Comparison of ENCODE assay signal across 7 mouse cellular contexts in the genomic region with DNA sequence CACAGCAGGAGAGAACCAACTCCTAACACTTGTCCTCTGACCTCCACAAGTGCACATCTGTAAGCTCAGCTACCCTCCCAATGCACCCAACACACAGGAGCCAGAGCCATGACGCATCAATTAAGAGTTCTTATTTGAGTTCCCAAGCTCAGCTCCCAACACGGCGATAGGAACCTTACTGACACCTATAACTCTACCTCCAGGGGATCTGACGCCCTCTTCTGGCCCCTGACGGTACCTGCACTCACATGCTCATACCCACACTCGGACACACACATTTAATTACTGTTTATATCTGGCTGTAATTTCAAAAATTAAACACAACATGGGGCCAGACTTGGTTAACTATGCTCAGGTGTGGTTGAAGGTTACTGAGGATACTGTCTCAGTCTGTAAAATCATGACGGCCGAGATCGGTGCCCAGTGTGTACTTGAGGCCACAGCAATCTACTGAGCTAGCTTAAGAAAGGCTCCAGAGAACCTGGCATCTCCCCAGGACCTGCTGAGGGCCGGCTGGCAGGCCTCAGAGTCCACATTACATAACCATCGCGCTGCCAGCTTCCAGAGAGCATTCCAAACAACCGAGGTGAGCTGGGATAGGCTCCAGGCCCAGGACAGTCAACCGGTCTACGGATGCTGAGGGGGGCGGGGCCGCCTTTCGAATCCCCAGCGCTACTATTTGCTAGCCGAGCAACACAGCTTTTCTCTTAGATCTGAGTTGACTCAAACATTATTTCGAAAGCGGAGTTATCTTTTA.
DNase-seq lines count a peak whose midpoint lies in the region; ATAC-seq and TF ChIP-seq lines count a peak whose summit lies in the region.

No protein-coding gene starts in this region.

- TF ChIP-seq RAD21 in MEL (IDR thresholded peaks at IDR 0.05; ENCODE audit: low read depth, low read length), result no peak; the same call in 1 of the 2 replicates

- no peaks in the 10 kb centered on the region for H3K9me3 ChIP-seq in MEL (replicated peaks; ENCODE audit: insufficient read depth, low read length)
- no peaks in the 10 kb centered on the region for H3K9me3 ChIP-seq in kidney, postnatal 0 days (replicated peaks; ENCODE audit: low read length)
- H3K9me3 ChIP-seq in lung, embryonic 15.5 days, result no peaks in the 10 kb centered on the region

- peak; percentile 21 to 42 (median 25); a peak in 4 of 6 replicates for TF ChIP-seq CTCF in MEL (IDR thresholded peaks at IDR 0.05 in 2 of 3, conservative IDR thresholded peaks at IDR 0.05 in 1 of 3; ENCODE audit: control insufficient read depth in 1 of 3, insufficient read depth in 1 of 3, low read depth in 2 of 3, low read length in 3 of 3, poor library complexity in 1 of 3, severe bottlenecking in 1 of 3)
- TF ChIP-seq CTCF in kidney, postnatal 0 days (IDR thresholded peaks at IDR 0.05; ENCODE audit: low read depth), result no peak; the same call in 1 of the 2 replicates

- WGBS in kidney, postnatal 0 days, result 82% methylated on average over 22 of the region's 22 CpGs
- 72% methylated on average over 22 of the region's 22 CpGs for WGBS in lung, embryonic 15.5 days

- no peak overlapping the region for H3K27ac ChIP-seq in MEL (ENCODE audit: control insufficient read depth, low read depth, low read length)
- peak overlapping the region; percentile 75 for H3K27ac ChIP-seq in kidney, postnatal 0 days
- H3K27ac ChIP-seq in lung, embryonic 15.5 days, result peak overlapping the region; percentile 64; the same call in 1 of the 2 replicates

- H3K4me3 ChIP-seq in MEL (ENCODE audit: control insufficient read depth in 1 of 2, insufficient read depth in 1 of 2, low read depth in 2 of 2, low read length in 2 of 2), result no peak overlapping the region
- H3K4me3 ChIP-seq in kidney, postnatal 0 days (replicated peaks; ENCODE audit: low read depth, low read length), result no peak overlapping the region
- no peak overlapping the region for H3K4me3 ChIP-seq in lung, embryonic 15.5 days

- no peak for TF ChIP-seq EP300 in MEL (IDR thresholded peaks at IDR 0.05; ENCODE audit: low read depth in 1 of 2, low read length in 2 of 2)

- 0 out of 2 replicates have a peak, but pooled peaks have one; percentile 4 for ATAC-seq in kidney, postnatal 0 days (replicated peaks; ENCODE audit: low FRiP score, low read depth)
- no peak for ATAC-seq in lung, embryonic 15.5 days (ENCODE audit: borderline replicate concordance, extremely low read depth, low FRiP score, low TSS enrichment)

- no peak overlapping the region for H3K4me2 ChIP-seq in kidney, postnatal 0 days (ENCODE audit: low read length)
- H3K4me2 ChIP-seq in lung, embryonic 15.5 days, result no peak overlapping the region

- no peak overlapping the region for H3K9ac ChIP-seq in MEL (ENCODE audit: control insufficient read depth, low read depth, low read length, poor library complexity, severe bottlenecking)
- H3K9ac ChIP-seq in kidney, postnatal 0 days (ENCODE audit: low read depth, low read length), result no peak overlapping the region
- no peak overlapping the region for H3K9ac ChIP-seq in lung, embryonic 15.5 days

- peak; percentile 18 for DNase-seq in 3T3-L1 (ENCODE audit: low read depth, low spot score)
- no peak for DNase-seq in MEL (ENCODE audit: low read depth, low spot score)
- DNase-seq in fat pad, adult 2 months (ENCODE audit: extremely low read depth, low read depth, low spot score), result peak; percentile 37
- DNase-seq in kidney, postnatal 0 days (ENCODE audit: low spot score), result no peak
- DNase-seq in retina, embryonic 14.5 days (ENCODE audit: low spot score), result no peak
- no peak for DNase-seq in thymus, postnatal 4 days

- no peaks in the 10 kb centered on the region for H3K36me3 ChIP-seq in MEL (ENCODE audit: control insufficient read depth in 1 of 2, insufficient read depth in 2 of 2, low read length in 2 of 2)
- no peaks in the 10 kb centered on the region for H3K36me3 ChIP-seq in kidney, postnatal 0 days (ENCODE audit: insufficient read depth, low read length)
- no peaks in the 10 kb centered on the region for H3K36me3 ChIP-seq in lung, embryonic 15.5 days

- H3K79me2 ChIP-seq in MEL (ENCODE audit: control insufficient read depth, insufficient read depth, low read length, poor library complexity), result peaks cover 4% of the 10 kb centered on the region

- no peaks in the 10 kb centered on the region for H3K27me3 ChIP-seq in MEL (ENCODE audit: control insufficient read depth in 1 of 2, insufficient read depth in 2 of 2, low read length in 2 of 2)
- H3K27me3 ChIP-seq in kidney, postnatal 0 days (ENCODE audit: insufficient read depth, low read length), result no peaks in the 10 kb centered on the region
- H3K27me3 ChIP-seq in lung, embryonic 15.5 days, result no peaks in the 10 kb centered on the region

- H3K4me1 ChIP-seq in MEL (ENCODE audit: control insufficient read depth in 1 of 2, insufficient read depth in 2 of 2, low read length in 2 of 2), result no peaks in the 10 kb centered on the region
- peaks cover 10% of the 10 kb centered on the region for H3K4me1 ChIP-seq in kidney, postnatal 0 days (replicated peaks; ENCODE audit: insufficient read depth, low read length)
- peaks cover 29% of the 10 kb centered on the region for H3K4me1 ChIP-seq in lung, embryonic 15.5 days

- TF ChIP-seq POLR2A in MEL (IDR thresholded peaks at IDR 0.05; ENCODE audit: control insufficient read depth in 1 of 2, insufficient read depth in 1 of 2, low read depth in 1 of 2, low read length in 2 of 2, poor library complexity in 1 of 2), result no peak

TF ChIP-seq in MEL, 35 proteins besides CTCF, POLR2A, EP300 and RAD21:
- TF ChIP-seq CHD2 (IDR thresholded peaks at IDR 0.05; ENCODE audit: low read length) (no peak), GATA1 (IDR thresholded peaks at IDR 0.05; ENCODE audit: low read depth, low read length) (no peak), RCOR1 (IDR thresholded peaks at IDR 0.05; ENCODE audit: low read depth, low read length) (no peak), KAT2A (conservative IDR thresholded peaks at IDR 0.05; ENCODE audit: low read depth, low read length) (no peak), MAZ (IDR thresholded peaks at IDR 0.05; ENCODE audit: low read depth, low read length) (no peak), ZC3H11A (IDR thresholded peaks at IDR 0.05; ENCODE audit: low read depth, low read length) (no peak), POLR2AphosphoS2 (IDR thresholded peaks at IDR 0.05; ENCODE audit: low read length) (no peak), CHD1 (IDR thresholded peaks at IDR 0.05; ENCODE audit: low read depth, low read length) (no peak), ZMIZ1 (IDR thresholded peaks at IDR 0.05; ENCODE audit: low read depth, low read length) (no peak), ETS1 (IDR thresholded peaks at IDR 0.05; ENCODE audit: low read depth, low read length) (no peak), UBTF (IDR thresholded peaks at IDR 0.05; ENCODE audit: borderline replicate concordance, insufficient read depth, low read depth, low read length) (no peak), ELF1 (IDR thresholded peaks at IDR 0.05; ENCODE audit: low read depth, low read length) (no peak), TAL1 (IDR thresholded peaks at IDR 0.05; ENCODE audit: low read length) (no peak), MEF2A (IDR thresholded peaks at IDR 0.05; ENCODE audit: extremely low read depth, insufficient replicate concordance, low read depth, low read length, poor library complexity, severe bottlenecking) (no peak), USF1 (IDR thresholded peaks at IDR 0.05; ENCODE audit: low read depth, low read length) (no peak), BHLHE40 (IDR thresholded peaks at IDR 0.05; ENCODE audit: borderline replicate concordance, low read depth, low read length) (no peak), GABPA (IDR thresholded peaks at IDR 0.05; ENCODE audit: low read depth, low read length) (no peak), ZNF384 (IDR thresholded peaks at IDR 0.05; ENCODE audit: low read depth, low read length) (no peak)

Comparison
In these comparisons a context has a peak if more than half of its experiments do, and no peak if none do; other contexts are left out.
1. DNase-seq: peak in 3T3-L1 (single experiment) and fat pad, adult 2 months (single experiment); none in MEL (single experiment), kidney, postnatal 0 days (single experiment), retina, embryonic 14.5 days (single experiment) and thymus, postnatal 4 days (single experiment).